Mouse (Mus musculus) layer of hippocampus, postnatal 25 days (tissue): ENCODE measurements around the gene Ap2m1. TPM values are rescaled to one million over a fixed set of nuclear protein-coding genes. Genes with fewer than 3 reads are reported as not detected.

Source experiments
- DNase-seq, 2 experiments: peaks; one replicate each; pipeline ENCODE4 v3.0.0; 2022; ENCODE audit warnings: mixed read lengths in 2 of 2, low spot score in 1 of 2; ENCODE audit errors: extremely low spot score in 1 of 2
- total RNA-seq, 2 experiments: library from RNA; stranded (reverse); gene quantifications; 2 replicates each; pipeline ENCODE4 v1.2.3; 2021

Gene Ap2m1
- total RNA-seq, 2 experiments from 2014 or later, result 753 to 800 TPM

DNA sequence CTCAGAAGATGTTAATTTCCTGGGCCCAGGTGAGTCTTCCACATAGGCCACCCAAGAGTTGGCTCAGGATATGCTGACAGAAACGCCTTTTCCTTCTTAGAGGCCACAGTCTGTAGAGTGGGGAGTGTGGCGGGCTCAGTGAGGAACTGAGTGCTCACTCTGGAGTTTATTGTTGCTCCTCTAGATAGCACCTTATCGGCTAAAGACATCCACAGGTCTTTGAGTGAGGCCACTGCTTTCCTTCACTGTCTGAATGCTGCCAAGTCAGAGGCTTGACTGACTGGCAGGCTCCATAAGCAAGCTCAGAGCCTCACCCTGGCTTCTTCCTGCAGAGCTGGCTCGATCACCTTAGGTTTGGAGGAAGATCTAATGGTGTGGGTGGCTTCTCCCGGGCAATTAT is 6.5 kb upstream of the Ap2m1 start:
- no peak for DNase-seq

GRCm38 (mm10) chr16:20529375-20529774 is 5.9 kb upstream of the Ap2m1 start:
- no peak for DNase-seq

GRCm38 (mm10) chr16:20530941-20531340 is 4.3 kb upstream of the Ap2m1 start:
- DNase-seq, result no peak

DNA sequence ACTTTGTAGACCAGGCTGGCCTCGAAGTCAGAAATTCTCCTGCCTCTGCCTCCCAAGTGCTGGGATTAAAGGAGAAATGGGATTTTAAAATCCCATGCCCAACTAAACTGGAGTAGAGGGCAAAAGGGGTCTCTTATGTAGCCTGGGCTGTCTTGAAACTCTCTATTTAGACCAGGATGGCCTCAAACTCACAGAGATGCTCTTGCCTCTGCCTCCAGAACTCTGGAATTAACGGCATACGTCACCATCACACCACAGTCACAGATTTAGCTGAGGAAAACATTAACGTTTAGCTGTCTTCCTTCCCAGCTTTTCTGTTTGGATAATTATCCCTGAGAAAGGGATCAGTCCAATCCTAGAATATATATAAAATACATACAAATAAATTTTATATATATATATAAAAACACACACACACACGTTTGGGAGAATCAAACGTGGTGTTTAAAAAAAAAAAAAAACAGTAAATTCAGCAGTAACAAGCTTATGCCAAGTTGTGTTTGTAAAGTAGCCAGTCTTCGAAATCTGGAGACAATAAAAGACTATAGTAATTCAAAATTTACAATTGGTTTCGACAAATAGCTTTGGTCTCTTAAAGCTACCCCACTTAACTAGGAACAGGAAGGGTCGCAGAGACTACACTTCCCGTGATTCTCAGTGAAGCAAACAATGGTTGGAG is 522 bp upstream of the Ap2m1 start:
- no peak for DNase-seq

- DNase-seq, result no peak
Observed at GRCm38 (mm10) chr16:20536081-20536665, 895 bp downstream of the Ap2m1 start.

DNA sequence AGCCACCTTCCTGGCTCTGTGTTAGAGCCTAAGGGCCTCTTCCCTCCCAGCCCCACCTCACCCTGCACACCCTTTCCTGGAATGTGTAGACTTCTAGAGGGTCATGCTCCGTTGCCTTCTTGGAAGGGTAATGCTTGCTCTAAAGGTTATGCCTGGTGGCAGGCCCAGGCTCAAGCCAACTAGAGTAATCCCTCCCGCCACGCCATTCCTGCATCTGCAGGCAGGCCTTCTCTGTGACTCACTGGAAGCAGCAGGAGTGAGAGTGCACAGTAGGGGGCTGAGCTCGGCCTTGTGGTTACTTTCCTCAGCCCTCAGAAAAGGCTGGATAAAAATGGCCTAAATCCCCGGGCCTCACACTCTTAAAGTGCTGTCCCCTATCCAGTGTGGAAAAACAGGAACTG is 1.8 kb downstream of the Ap2m1 start:
- DNase-seq, result no peak

- DNase-seq, result no peak
Observed at GRCm38 (mm10) chr16:20537601-20538320, 2.5 kb downstream of the Ap2m1 start.

DNA sequence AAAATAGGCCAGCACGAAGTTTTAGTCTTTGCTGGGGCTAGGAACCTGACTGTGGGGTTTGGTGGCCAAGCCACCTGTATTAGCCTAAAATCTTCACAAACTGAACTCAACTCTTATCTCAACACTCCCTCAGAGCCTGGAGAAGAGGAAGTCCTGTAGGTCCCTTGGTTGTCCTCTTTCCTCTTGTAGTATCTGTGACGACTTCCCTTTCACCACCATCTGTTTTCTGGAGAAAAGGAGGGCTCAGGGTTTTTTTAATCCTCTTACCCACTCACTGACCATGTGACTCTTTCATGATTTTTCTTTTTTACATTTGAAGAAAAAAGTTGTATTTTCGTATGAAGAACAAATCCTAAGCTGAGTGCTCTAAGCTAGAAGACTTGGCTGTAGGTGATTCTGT is 4.4 kb downstream of the Ap2m1 start:
- no peak for DNase-seq

DNA sequence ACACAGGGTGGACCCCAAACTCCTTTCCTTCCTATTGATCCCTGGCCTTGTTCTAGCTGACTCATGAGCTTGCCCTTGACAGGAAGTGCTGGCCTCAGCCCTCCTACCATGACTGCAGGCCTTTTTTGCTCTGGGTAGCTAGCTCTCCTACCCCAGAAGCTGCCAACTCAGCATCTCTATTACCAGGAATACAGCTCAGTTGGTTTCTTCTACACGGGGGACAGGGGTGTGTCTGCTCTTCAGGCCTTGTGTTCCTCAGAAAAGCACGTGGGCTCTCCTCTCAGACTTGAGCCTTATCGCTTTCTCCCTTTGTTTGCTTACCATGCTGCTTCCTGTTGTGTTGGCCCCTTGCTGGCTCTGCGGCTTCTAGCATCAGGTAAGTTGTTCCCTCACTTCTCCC is 5.2 kb downstream of the Ap2m1 start:
- DNase-seq, result no peak

DNA sequence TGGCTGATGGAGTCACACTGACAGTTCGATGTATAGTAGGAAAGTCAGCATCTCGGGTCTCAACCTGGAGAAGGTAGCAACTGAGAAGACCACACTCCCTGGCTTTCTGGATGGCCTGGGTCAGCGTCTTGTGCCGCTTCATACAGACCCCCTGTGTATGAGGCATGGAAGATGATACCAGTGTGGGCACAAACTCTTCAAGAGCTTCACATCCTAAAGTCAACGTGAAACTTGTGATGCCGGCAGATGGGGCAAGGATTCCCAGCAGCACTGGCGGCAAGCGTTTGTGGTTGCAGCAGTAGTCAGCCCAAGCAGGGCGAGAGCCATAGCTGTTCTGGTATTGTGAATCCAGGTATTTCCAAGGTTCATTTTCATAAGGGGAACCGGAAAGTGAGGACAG is 10.4 kb downstream of the Ap2m1 start:
- no peak for DNase-seq

DNA sequence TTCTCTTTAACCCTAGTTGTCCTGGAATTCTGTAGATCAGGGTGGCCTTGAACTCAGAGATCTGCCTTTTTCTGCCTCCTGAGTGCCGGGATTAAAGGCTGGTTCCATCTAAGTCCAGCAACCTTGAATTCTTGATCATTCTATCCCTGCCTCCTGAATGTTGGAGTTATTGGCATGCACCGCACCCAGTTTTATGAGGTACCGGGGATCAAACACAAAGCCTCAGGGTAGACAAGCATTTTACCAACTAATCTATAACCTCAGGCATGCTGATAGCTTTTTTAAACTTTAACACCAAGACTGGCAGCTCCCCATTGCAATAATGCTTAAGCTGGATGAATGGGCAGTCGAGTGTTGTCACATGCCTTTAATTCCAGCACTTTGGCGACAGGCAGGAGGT is 12.1 kb downstream of the Ap2m1 start:
- no peak for DNase-seq

- peak; percentile 88 to 92 for DNase-seq
Observed at GRCm38 (mm10) chr16:20548096-20548948, 13.0 kb downstream of the Ap2m1 start, which contains the start of gene Abcf3. Gene Abcf3, plus strand, starts transcription at chr16:20548577.

- DNase-seq, result no peak
Observed at GRCm38 (mm10) chr16:20549161-20549560, 13.9 kb downstream of the Ap2m1 start.

DNA sequence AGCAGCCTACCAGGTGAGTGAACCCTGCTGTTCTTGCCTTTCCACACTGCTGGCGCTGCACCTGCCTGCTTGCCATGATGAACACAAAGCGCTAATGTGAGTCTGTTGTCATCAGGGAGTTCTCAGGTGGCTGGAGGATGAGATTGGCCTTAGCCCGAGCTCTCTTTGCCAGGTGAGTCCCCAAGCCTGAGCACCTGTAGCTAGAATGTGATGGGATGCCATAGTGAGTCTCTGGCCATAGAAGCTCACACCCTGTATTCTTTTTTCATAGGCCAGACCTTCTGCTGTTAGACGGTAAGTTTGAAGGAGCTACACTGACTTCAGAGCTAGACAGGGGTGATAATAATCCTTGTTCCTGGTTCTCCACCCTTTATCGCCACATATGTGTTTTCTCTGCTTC is 16.4 kb downstream of the Ap2m1 start:
- DNase-seq, result no peak

DNA sequence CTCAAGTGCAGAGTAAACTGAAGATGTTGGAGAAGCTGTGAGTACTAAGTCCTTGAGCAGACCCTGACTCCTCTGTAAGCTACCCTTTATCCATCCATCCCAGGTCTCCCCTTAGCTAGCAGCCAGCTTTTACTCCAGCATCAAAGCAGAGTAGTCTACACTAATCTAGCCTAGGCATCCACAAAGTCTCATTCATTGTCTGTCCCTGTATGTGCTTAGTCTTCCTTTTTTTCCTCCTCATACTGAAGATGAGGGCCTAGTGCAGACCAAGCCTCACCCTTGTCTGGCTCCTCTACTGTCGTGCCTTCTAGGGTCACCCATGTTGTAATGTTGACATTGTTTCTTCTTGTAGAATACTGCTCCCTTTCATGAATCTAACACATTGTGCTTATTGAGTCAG is 17.3 kb downstream of the Ap2m1 start:
- DNase-seq, result no peak

GRCm38 (mm10) chr16:20555000-20555399 is 19.7 kb downstream of the Ap2m1 start:
- no peak for DNase-seq

- no peak for DNase-seq
Observed at GRCm38 (mm10) chr16:20557381-20557780, 22.1 kb downstream of the Ap2m1 start.

DNA sequence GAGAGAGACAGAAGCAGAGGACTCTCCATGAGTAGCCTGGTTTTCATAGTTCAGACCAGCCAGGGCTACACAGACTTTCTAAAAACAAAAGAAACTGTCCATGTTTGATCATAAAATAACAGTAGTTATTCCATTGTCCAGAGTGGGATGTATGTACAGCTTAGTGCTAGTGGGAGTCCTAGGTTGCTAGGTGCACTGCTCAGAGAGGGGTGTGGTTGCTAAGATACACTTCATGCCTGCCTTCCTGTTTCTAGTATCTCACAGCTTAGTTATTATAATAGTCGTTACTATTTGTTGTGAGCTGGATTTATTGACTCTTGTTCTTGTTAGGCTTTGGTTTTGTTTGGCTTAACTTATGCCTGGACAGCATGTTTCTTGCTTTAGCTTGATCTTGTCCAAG is 29.8 kb downstream of the Ap2m1 start:
- no peak for DNase-seq

- peak in 1 of 2 experiments; percentile 19 for DNase-seq
Observed at GRCm38 (mm10) chr16:20589366-20589938, 54.2 kb downstream of the Ap2m1 start, which contains the start of gene Vwa5b2. Gene Vwa5b2, plus strand, starts transcription at chr16:20589471.

- peak; percentile 42 to 43 for DNase-seq
Observed at GRCm38 (mm10) chr16:20589939-20590679, 54.8 kb downstream of the Ap2m1 start.
